Mouse (Mus musculus) lung, adult 2 months (tissue): ENCODE data around the gene Lpin1. TPM values are rescaled to one million over a fixed set of nuclear protein-coding genes. Genes with fewer than 3 reads are reported as not detected.

Source experiments
- DNase-seq: peaks from one replicate; pipeline ENCODE4 v3.0.0; 2022
- H3K4me1 ChIP-seq: fragments of 200-500 bp; 2 replicates; pipeline ENCODE4 v1.6.1; 2011; ENCODE audit warnings: low read length; ENCODE audit not compliant: control insufficient read depth, insufficient read depth
- H3K4me3 ChIP-seq: fragments of 200-500 bp; replicated peaks from 2 replicates; pipeline ENCODE3; 2011; ENCODE audit warnings: low read depth, mild to moderate bottlenecking, control low read depth, low read length; ENCODE audit errors: extremely low read depth
- CTCF ChIP-seq: fragments of 200-500 bp; IDR thresholded peaks from 2 replicates; pipeline ENCODE4 v1.5.1; 2011; ENCODE audit warnings: mild to moderate bottlenecking, low read length, control low read depth; ENCODE audit not compliant: insufficient read depth
- POLR2A ChIP-seq: fragments of 200-500 bp; IDR thresholded peaks from 2 replicates; pipeline ENCODE4 v1.6.1; 2011; ENCODE audit warnings: low read depth, mild to moderate bottlenecking, control low read depth, low read length, borderline replicate concordance; ENCODE audit errors: extremely low read depth
- WGBS: fragments of 180-500 bp; shearing (Covaris S2); methylation state at CpG from one replicate; pipeline ENCODE4 v1.1.7; 2018; 5-methylcytosine and 5-hydroxymethylcytosine counted together
- polyA plus RNA-seq: library from polyadenylated mRNA; depleted of rRNA; stranded (reverse); fragments of >200 nt; gene quantifications from 2 replicates; pipeline ENCODE4 v1.2.3, GENCODE M21; 2012; rRNA removed

Lpin1 gene
- 23.7 and 29.1 TPM in 2 replicates for polyA plus RNA-seq

GRCm38 (mm10) chr12:16610936-16611335 lies at the start of gene Lpin1:
Lpin1 (minus strand) TSS chr12:16610966.
- Histone ChIP-seq H3K4me1 (no peaks in the 10 kb centered on the region), H3K4me3 (no peak within 1 kb of the TSS)
- 73% methylated on average over 2 of the region's 2 CpGs for WGBS
- no peak for DNase-seq
- no peak for TF ChIP-seq CTCF
- no peak for TF ChIP-seq POLR2A

- WGBS = 67% methylated on average over 5 of the region's 5 CpGs
- TF ChIP-seq POLR2A (no peak), CTCF (no peak)
- Histone ChIP-seq H3K4me1 (peaks cover 3% of the 10 kb centered on the region; the same call in 1 of the 2 replicates), H3K4me3 (no peak overlapping the region)
- DNase-seq = no peak
Measured at GRCm38 (mm10) chr12:16656906-16657875, 46.4 kb upstream of the Lpin1 start.

- WGBS = 72% methylated on average over 4 of the region's 4 CpGs
Measured at GRCm38 (mm10) chr12:16655604-16656003, 44.8 kb upstream of the Lpin1 start.

GRCm38 (mm10) chr12:16653332-16654093 lies 42.7 kb upstream of the Lpin1 start, which contains the start of gene Ntsr2:
Ntsr2 (plus strand) TSS chr12:16653382.
- peak; percentile 66 for DNase-seq
- WGBS = 7% methylated on average over 58 of the region's 58 CpGs
- peaks cover 3% of the 10 kb centered on the region; the same call in 1 of the 2 replicates for H3K4me1 ChIP-seq
- no peak within 1 kb of the TSS for H3K4me3 ChIP-seq
- no peak for TF ChIP-seq POLR2A
- TF ChIP-seq CTCF = no peak

More at GRCm38 (mm10) chr12:16655604-16656003, 44.8 kb upstream of the Lpin1 start:
- DNase-seq = no peak
- TF ChIP-seq CTCF (no peak), POLR2A (no peak)
- Histone ChIP-seq H3K4me1 (peaks cover 3% of the 10 kb centered on the region; the same call in 1 of the 2 replicates), H3K4me3 (no peak overlapping the region)

- Histone ChIP-seq H3K4me3 (no peak overlapping the region), H3K4me1 (peaks cover 3% of the 10 kb centered on the region; the same call in 1 of the 2 replicates)
- TF ChIP-seq POLR2A (no peak), CTCF (no peak)
- no peak for DNase-seq
- WGBS = 67% methylated on average over 6 of the region's 6 CpGs
Measured at GRCm38 (mm10) chr12:16649819-16650218, 39.1 kb upstream of the Lpin1 start.

GRCm38 (mm10) chr12:16648273-16648672 lies 37.5 kb upstream of the Lpin1 start:
- no peak overlapping the region for H3K4me3 ChIP-seq
- 82% methylated on average over 6 of the region's 6 CpGs for WGBS
- TF ChIP-seq CTCF (no peak), POLR2A (no peak)

GRCm38 (mm10) chr12:16646780-16647409 lies 36.1 kb upstream of the Lpin1 start:
- TF ChIP-seq POLR2A (no peak), CTCF (no peak)
- WGBS = 43% methylated on average over 9 of the region's 9 CpGs
- DNase-seq = no peak
- Histone ChIP-seq H3K4me3 (no peak overlapping the region), H3K4me1 (no peaks in the 10 kb centered on the region)

More at GRCm38 (mm10) chr12:16648273-16648672, 37.5 kb upstream of the Lpin1 start:
- DNase-seq = no peak
- H3K4me1 ChIP-seq = no peaks in the 10 kb centered on the region

GRCm38 (mm10) chr12:16644698-16645097 lies 33.9 kb upstream of the Lpin1 start:
- TF ChIP-seq CTCF (no peak), POLR2A (no peak)
- Histone ChIP-seq H3K4me3 (no peak overlapping the region), H3K4me1 (no peaks in the 10 kb centered on the region)
- DNase-seq = no peak
- WGBS = 60% methylated on average over 8 of the region's 8 CpGs

GRCm38 (mm10) chr12:16643508-16644345 lies 33.0 kb upstream of the Lpin1 start:
- no peak overlapping the region for H3K4me3 ChIP-seq
- WGBS = 45% methylated on average over 12 of the region's 12 CpGs
- no peak for DNase-seq
- no peaks in the 10 kb centered on the region for H3K4me1 ChIP-seq
- TF ChIP-seq POLR2A = no peak
- no peak for TF ChIP-seq CTCF
